In the genomic region with DNA sequence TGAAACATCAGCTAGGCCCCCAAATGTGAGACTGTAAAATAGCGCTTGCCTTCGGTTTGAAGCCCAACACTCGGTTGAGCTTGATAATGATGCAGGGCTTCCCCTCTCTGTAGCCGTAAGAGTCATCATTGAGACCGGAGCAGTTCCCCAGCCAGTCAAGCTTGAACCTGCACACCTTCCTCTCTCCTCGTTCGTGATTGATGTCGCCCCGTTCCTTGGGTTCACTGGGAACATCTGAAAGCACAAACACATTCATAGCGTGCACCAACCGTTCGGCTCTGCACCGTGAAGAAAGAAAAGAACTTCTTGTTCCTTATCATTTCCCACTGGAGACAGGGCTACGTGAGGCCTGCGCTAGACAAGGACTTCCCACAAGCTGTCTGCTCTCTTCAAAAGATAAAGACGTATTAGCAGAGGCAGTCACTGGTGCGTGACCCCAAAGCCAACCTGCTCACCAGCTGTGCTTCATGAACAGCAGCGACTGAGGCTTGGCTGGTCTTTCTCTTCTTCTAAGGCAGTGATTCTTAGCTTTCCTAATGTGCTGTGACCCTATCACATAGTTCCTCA, we compare ENCODE assay signal across 20 mouse cellular contexts. TPM values are rescaled to one million over a fixed set of nuclear protein-coding genes. Genes with fewer than 3 reads are reported as not detected.
DNase-seq lines count a peak whose midpoint lies in the region; ATAC-seq and TF ChIP-seq lines count a peak whose summit lies in the region.
"Had no signal": no experiment of that assay in that cellular context is flagged by ENCODE, and none has a peak within 500 bp of the region (broad histone marks: within the 10 kb centered on the region; RNA-seq: fewer than 3 reads in every experiment).

No protein-coding gene starts in this region.

- H3K27ac ChIP-seq in kidney, postnatal 0 days = peak overlapping the region; percentile 19; the same call in 1 of the 2 replicates
- no peak overlapping the region for H3K27ac ChIP-seq in kidney, embryonic 14.5 days (ENCODE audit: low read depth, low read length)
- no peak overlapping the region for H3K27ac ChIP-seq in liver, embryonic 12.5 days
- H3K27ac ChIP-seq: embryonic facial prominence, embryonic 15.5 days; forebrain, embryonic 10.5 days; hindbrain, postnatal 0 days; limb, embryonic 10.5 days; lung, embryonic 15.5 days; macrophage; stomach, embryonic 15.5 days had no signal

- no peak overlapping the region for H3K9ac ChIP-seq in kidney, postnatal 0 days (ENCODE audit: low read depth, low read length)
- no peak overlapping the region for H3K9ac ChIP-seq in kidney, embryonic 14.5 days (ENCODE audit: low read depth, low read length)
- H3K9ac ChIP-seq in liver, embryonic 12.5 days = no peak overlapping the region
- H3K9ac ChIP-seq: embryonic facial prominence, embryonic 15.5 days; lung, embryonic 15.5 days; stomach, embryonic 15.5 days had no signal

- H3K4me1 ChIP-seq in kidney, postnatal 0 days (replicated peaks; ENCODE audit: insufficient read depth, low read length) = no peaks in the 10 kb centered on the region
- no peaks in the 10 kb centered on the region for H3K4me1 ChIP-seq in kidney, embryonic 14.5 days (ENCODE audit: control insufficient read depth, insufficient read depth, low read length)
- H3K4me1 ChIP-seq in liver, embryonic 12.5 days = peaks cover 12% of the 10 kb centered on the region
- H3K4me1 ChIP-seq: embryonic facial prominence, embryonic 15.5 days; forebrain, embryonic 10.5 days; limb, embryonic 10.5 days; lung, embryonic 15.5 days; stomach, embryonic 15.5 days had no signal

- H3K36me3 ChIP-seq in kidney, postnatal 0 days (ENCODE audit: insufficient read depth, low read length) = peaks cover 32% of the 10 kb centered on the region
- H3K36me3 ChIP-seq in kidney, embryonic 14.5 days (ENCODE audit: control insufficient read depth, insufficient read depth, low read length) = peaks cover 41% of the 10 kb centered on the region; the same call in 1 of the 2 replicates
- peaks cover 23% of the 10 kb centered on the region; the same call in 1 of the 2 replicates for H3K36me3 ChIP-seq in liver, embryonic 12.5 days

- ATAC-seq in kidney, postnatal 0 days (replicated peaks; ENCODE audit: low FRiP score, low read depth) = no peak
- ATAC-seq in kidney, embryonic 14.5 days (ENCODE audit: low FRiP score, low TSS enrichment) = no peak
- ATAC-seq in liver, embryonic 12.5 days = peak; percentile 79
- ATAC-seq: hindbrain, postnatal 0 days; midbrain, embryonic 16.5 days had no signal

- WGBS in kidney, postnatal 0 days = 52% methylated on average over 18 of the region's 18 CpGs
- 49% methylated on average over 18 of the region's 18 CpGs for WGBS in kidney, embryonic 14.5 days
- 37% methylated on average over 18 of the region's 18 CpGs for WGBS in liver, embryonic 12.5 days (ENCODE audit: insufficient replicate concordance)

- no peaks in the 10 kb centered on the region for H3K9me3 ChIP-seq in kidney, postnatal 0 days (replicated peaks; ENCODE audit: low read length)
- no peaks in the 10 kb centered on the region for H3K9me3 ChIP-seq in kidney, embryonic 14.5 days (ENCODE audit: control insufficient read depth, low read length)
- no peaks in the 10 kb centered on the region for H3K9me3 ChIP-seq in liver, embryonic 12.5 days (replicated peaks)
- H3K9me3 ChIP-seq: embryonic facial prominence, embryonic 15.5 days; forebrain, embryonic 10.5 days; limb, embryonic 10.5 days; lung, embryonic 15.5 days; stomach, embryonic 15.5 days had no signal

- no peak for DNase-seq in kidney, postnatal 0 days (ENCODE audit: low spot score)
- DNase-seq in MEL-GATA-1-ER (ENCODE audit: extremely low read depth, low read depth) = peak; percentile 60
- peak; percentile 35 for DNase-seq in mesoderm, embryonic 11.5 days (ENCODE audit: low read depth, low spot score)
- no peak for DNase-seq in adrenal gland, adult (ENCODE audit: inconsistent age in 2 of 2, low spot score in 1 of 2)
- DNase-seq in cerebellum, postnatal 36 days = no peak
- DNase-seq: adrenal gland, postnatal 10 days; cerebellum, adult 2 months; embryo, embryonic 11 days; kidney, adult 11 months; layer of hippocampus, postnatal 36 days had no signal

- no peak for TF ChIP-seq CTCF in kidney, postnatal 0 days (IDR thresholded peaks at IDR 0.05; ENCODE audit: low read depth)

- no peaks in the 10 kb centered on the region for H3K27me3 ChIP-seq in kidney, postnatal 0 days (ENCODE audit: insufficient read depth, low read length)
- H3K27me3 ChIP-seq in kidney, embryonic 14.5 days (ENCODE audit: control insufficient read depth, insufficient read depth, low read length) = no peaks in the 10 kb centered on the region
- no peaks in the 10 kb centered on the region for H3K27me3 ChIP-seq in liver, embryonic 12.5 days (replicated peaks)
- H3K27me3 ChIP-seq: embryonic facial prominence, embryonic 15.5 days; lung, embryonic 15.5 days; stomach, embryonic 15.5 days had no signal

- no peak overlapping the region for H3K4me2 ChIP-seq in kidney, postnatal 0 days (ENCODE audit: low read length)
- no peak overlapping the region for H3K4me2 ChIP-seq in kidney, embryonic 14.5 days (replicated peaks; ENCODE audit: low read depth, low read length)
- H3K4me2 ChIP-seq in liver, embryonic 12.5 days = peak overlapping the region; percentile 42
- H3K4me2 ChIP-seq: embryonic facial prominence, embryonic 15.5 days; lung, embryonic 15.5 days; stomach, embryonic 15.5 days had no signal

- no peak overlapping the region for H3K4me3 ChIP-seq in kidney, postnatal 0 days (replicated peaks; ENCODE audit: low read depth, low read length)
- H3K4me3 ChIP-seq in kidney, embryonic 14.5 days (ENCODE audit: low read length) = no peak overlapping the region
- no peak overlapping the region for H3K4me3 ChIP-seq in liver, embryonic 12.5 days
- H3K4me3 ChIP-seq: embryonic facial prominence, embryonic 15.5 days; forebrain, embryonic 10.5 days; limb, embryonic 10.5 days; lung, embryonic 15.5 days; stomach, embryonic 15.5 days had no signal

RNA-seq across cellular contexts. Expression of a gene that starts 16.7 kb away (rescaled TPM):
- 720 and 731 TPM in 2 replicates for polyA plus RNA-seq in kidney, postnatal 0 days (2015; fragmentation: Nextera tagmentation; extraction: Ambion mirVana)
- 80.2 and 86.4 TPM in 2 replicates for polyA plus RNA-seq in kidney, embryonic 14.5 days (2014; fragmentation: Nextera tagmentation; extraction: Ambion mirVana)
- 11.4 and 12.8 TPM in 2 replicates for polyA plus RNA-seq in liver, embryonic 12.5 days (2016; fragmentation: Nextera tagmentation; extraction: Ambion mirVana)

Comparison
In these comparisons a context has a peak if more than half of its experiments do, and no peak if none do; other contexts are left out.
1. DNase-seq: peak in MEL-GATA-1-ER (single experiment) and mesoderm, embryonic 11.5 days (single experiment); none in kidney, postnatal 0 days (single experiment), adrenal gland, adult (0 of 2) and cerebellum, postnatal 36 days (0 of 2).